Mouse (Mus musculus): ENCODE data around the gene Pla2g2d.

Gene Pla2g2d

GRCm38 (mm10) chr4:138780300-138780699 lies 4.8 kb downstream of the Pla2g2d start:
- no peak for DNase-seq (ENCODE audit: low read depth, low spot score)

- no peak for DNase-seq (ENCODE audit: low read depth, low spot score)
Observed at GRCm38 (mm10) chr4:138782098-138782497, 6.6 kb downstream of the Pla2g2d start.

GRCm38 (mm10) chr4:138785721-138786120 lies 10.2 kb downstream of the Pla2g2d start:
- peak; percentile 58 for DNase-seq (ENCODE audit: low read depth, low spot score)

DNA sequence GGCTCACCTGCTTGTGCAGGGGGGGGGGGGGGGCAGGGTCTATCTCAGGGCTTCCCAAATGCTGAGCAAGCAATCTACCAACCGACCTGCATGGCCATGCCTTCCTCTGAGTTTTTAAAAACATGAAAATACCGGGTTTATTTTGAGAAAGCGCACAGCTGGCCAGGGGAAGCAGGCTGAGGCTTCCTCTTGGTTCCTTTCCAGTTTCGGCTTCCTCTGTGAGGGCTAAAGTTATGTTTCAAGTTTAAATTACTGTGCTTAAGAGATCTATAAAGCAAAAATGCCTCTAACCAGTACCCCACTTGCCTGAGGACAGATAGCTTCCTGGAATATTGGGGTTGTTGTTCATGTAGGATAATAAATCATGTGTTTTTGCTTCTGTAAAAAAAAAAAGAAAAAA lies 10.6 kb downstream of the Pla2g2d start:
- DNase-seq (ENCODE audit: low read depth, low spot score), result no peak

GRCm38 (mm10) chr4:138788381-138788780 lies 12.8 kb downstream of the Pla2g2d start:
- no peak for DNase-seq (ENCODE audit: low read depth, low spot score)

DNA sequence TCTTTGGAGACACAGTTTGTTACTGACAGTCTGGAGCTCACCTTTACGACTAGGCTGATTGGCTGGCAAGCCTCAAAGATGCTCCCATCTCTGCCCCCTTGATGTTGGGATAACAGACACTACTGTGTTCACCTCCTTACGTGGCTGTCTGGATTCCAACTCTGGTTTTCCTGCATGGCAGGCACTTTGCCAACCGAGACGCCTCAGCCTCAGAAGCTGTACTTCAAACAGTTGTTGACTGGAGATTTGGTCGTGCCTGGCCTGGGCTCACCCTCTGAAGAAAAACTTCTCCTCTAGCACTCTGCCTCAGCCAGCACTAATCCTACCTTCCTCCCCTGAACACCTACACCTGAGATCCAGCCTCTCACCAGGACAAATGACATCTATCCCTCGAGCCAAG lies 15.9 kb downstream of the Pla2g2d start:
- DNase-seq (ENCODE audit: low read depth, low spot score), result no peak

DNA sequence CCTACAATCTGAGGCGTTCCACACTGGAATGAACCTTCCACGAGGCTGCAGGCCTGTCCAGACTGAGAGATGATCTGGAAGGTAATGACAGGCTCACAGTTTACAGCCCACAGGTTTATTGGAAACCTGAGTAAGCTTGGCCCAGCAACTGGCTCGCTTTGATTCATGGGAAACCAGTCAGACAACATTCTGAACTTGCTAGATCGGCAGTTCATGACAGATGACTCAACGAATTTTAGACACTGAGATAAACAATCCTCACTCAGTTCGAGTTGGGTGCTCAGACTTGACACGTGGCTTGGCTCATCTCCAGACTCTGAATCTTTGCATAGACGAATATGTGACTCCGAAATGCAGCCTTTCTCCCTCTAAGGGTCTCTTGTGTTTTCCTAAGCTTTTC lies 17.1 kb downstream of the Pla2g2d start:
- no peak for DNase-seq (ENCODE audit: low read depth, low spot score)

- DNase-seq (ENCODE audit: low read depth, low spot score), result peak; percentile 71
Observed at GRCm38 (mm10) chr4:138793276-138793675, 17.7 kb downstream of the Pla2g2d start.

DNA sequence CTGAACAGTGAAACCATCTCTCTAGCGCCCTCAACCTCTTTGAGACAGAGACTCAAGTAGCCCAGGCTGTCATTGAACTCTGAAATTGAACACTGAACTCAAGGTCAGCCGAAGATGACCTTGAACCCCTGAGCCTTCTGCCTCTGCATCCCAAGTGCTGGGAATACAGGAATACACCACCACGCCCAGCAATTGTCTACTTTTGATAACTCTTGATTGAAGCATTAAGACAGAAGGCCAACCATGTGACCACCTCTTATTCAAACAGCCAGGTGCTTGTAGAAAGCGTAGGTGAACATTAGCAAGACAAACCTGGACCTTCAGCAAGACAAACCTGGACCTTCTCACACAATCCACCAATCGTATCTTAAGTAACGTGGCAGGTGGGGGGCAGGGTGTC lies 18.8 kb downstream of the Pla2g2d start:
- peak; percentile 99 for DNase-seq (ENCODE audit: low read depth, low spot score)

- peak; percentile 65 for DNase-seq (ENCODE audit: low read depth, low spot score)
Observed at GRCm38 (mm10) chr4:138796513-138797216, 21.1 kb downstream of the Pla2g2d start.

DNA sequence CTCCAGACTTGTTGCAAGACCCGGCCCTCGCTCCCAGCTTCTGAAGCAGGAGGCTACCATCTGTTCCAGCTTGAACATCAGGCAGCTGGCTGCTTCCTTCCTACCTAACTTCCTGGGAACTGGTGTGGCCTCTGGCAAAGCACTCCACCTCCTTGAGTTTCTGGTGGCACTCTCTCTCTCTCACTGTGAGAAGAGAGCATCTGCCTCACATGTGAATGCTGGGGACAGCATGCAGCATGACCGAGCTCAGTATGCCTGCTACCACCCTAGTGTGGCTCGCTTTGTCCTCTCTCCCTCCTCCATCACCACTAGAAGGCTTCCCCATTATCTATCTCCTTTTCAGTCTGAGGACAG lies 21.7 kb downstream of the Pla2g2d start:
- no peak for DNase-seq (ENCODE audit: low read depth, low spot score)

DNA sequence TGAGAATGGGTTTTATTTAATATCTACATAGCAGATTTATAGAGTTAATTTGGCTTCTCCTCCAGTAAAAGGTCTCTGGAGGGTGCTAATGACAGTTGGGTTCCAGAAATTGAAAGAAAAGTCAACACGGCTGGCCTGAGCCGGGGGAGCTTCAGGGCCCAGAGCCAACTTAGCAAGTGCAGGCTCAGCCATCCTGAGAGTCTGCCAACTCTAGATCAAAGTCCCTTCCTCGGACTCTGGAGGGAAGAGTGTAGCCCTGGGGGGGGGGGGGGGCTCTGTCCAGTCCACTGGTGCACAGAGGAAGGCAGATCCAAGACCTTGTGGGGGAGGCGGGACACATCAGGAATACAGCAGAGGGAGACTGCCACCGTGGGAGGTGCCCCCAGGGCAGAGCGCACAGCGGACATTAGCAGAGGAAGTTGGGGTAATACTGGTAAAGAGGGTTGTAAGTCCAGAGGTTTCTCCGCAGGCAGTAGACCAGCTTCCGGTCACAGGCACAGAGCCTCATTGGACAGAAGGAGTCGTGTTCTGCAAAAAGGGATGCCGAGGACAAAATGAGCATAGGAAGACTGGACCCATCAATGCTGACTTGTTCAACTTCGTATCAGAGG lies 24.7 kb downstream of the Pla2g2d start:
- no peak for DNase-seq (ENCODE audit: low read depth, low spot score)

GRCm38 (mm10) chr4:138801631-138802030 lies 26.1 kb downstream of the Pla2g2d start:
- no peak for DNase-seq (ENCODE audit: low read depth, low spot score)

DNA sequence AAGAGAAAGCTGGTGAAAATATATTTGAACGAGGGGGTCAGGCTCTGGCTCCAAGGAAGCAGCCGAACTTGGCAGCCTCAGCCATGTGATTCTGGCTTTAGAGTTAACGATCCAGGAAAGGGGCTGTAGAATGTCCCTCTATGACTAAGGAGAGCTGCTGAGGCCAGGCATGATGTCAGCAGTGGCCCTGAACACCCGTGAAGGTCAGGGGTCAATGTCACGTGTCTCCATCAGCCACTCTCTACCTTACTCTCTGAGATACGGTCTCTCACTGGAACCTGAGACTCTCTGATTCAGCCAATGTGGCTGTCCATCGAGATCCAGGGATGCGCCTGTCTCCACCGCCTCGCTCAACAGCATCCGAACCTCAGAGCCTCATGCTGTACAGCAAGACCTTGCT lies 27.4 kb downstream of the Pla2g2d start:
- no peak for DNase-seq (ENCODE audit: low read depth, low spot score)

- DNase-seq (ENCODE audit: low read depth, low spot score), result no peak
Observed at GRCm38 (mm10) chr4:138805248-138805647, 29.7 kb downstream of the Pla2g2d start.

DNA sequence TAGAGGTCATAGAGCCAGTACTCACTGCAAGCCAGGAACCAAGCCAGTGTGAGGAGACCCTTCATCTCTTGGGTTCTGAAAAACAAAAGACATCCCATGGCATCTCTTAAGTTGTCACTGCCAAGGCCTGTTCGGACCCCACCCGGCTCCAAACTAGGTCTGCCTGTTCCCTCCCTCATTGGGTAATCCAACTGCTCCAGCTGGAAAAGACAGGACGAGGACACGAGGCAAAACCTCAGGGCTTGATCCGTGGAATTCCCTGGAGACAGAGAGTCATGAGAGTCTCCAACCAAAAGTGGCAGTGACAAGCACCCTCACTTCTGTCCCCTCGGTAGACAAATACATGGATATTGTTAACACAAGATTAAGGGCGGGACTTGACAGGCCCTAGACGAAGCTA lies 30.6 kb downstream of the Pla2g2d start:
- no peak for DNase-seq (ENCODE audit: low read depth, low spot score)

DNA sequence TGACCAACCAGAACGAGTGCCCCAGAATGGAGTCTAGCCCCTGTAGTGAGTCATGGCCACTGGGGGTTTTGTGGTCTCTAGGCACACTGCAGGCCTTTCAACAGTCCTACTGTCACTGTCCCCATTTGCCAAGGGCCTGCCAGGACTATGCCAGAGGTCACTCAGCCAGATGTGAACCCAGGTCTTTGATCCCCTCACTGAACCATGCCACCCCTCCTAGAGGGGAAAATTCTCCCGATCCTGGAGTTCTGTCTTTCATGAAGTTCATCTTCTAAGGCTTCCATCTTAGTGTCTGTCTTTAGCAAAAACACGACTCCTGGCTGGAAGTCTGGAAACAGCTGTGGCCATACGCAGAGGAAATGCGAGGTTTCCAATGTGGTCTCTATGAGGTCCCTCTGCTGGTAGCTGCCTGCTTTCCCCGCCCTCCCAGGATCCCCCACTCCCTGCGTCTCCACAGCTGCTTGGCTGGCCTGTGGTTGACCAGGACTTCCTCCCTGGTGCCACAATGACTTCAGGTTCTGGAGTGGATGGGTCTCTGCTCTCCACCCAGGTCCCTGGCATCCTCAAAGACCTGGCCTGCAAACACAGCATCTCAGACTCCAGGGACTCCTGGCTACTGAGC lies 31.5 kb downstream of the Pla2g2d start:
- no peak for DNase-seq (ENCODE audit: low read depth, low spot score)

- peak; percentile 48 for DNase-seq (ENCODE audit: low read depth, low spot score)
Observed at GRCm38 (mm10) chr4:138816166-138816565, 40.6 kb downstream of the Pla2g2d start.

- DNase-seq (ENCODE audit: low read depth, low spot score), result no peak
Observed at GRCm38 (mm10) chr4:138817736-138818135, 42.2 kb downstream of the Pla2g2d start.

GRCm38 (mm10) chr4:138819101-138819500 lies 43.6 kb downstream of the Pla2g2d start:
- no peak for DNase-seq (ENCODE audit: low read depth, low spot score)

DNA sequence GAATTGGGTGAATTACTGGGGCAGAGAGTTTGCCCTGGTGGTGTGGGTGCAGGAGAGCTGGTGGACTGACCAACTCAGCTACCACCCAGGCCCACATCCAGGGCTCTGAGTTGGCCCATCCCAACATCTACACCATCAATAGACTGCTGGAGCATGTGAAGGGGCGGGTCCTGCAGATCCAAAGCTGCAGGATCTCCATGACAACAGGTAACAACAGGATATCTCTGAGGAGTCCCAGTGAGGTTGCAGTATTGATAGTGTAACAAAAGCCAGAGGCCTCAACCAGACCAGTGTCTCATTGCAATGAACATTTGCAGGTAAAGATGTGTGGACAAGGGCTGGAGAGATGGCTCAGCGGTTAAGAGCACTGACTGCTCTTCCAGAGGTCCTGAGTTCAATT lies 45.5 kb downstream of the Pla2g2d start:
- peak; percentile 43 for DNase-seq (ENCODE audit: low read depth, low spot score)

DNA sequence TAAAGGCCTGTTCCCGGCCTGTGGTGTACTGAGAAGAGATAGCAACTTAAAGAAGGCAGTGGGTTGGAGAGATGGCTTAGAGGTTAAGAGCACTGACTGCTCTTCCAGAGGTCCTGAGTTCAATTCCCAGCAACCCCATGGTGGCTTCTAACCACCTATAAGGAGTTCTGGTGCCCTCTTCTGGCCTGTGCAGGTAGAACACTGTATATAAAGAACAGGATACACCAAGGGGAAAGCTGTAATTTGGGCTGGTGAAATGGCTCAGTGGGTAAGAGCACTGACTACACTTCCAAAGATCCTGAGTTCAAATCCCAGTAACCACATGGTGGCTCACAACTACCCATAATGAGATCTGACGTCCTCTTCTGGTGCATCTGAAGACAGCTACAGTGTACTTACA lies 48.6 kb downstream of the Pla2g2d start:
- peak; percentile 56 for DNase-seq (ENCODE audit: low read depth, low spot score)

GRCm38 (mm10) chr4:138824660-138825059 lies 49.1 kb downstream of the Pla2g2d start:
- DNase-seq (ENCODE audit: low read depth, low spot score), result peak; percentile 52
